Mouse (Mus musculus) stomach, postnatal 0 days (tissue): ENCODE data around the gene Fam71f1.

Experiments
- CTCF ChIP-seq: IDR thresholded peaks from 2 replicates; pipeline ENCODE4 v1.5.1; 2016; ENCODE audit warnings: antibody characterized with exemption, low read depth, mild to moderate bottlenecking, moderate library complexity
- EP300 ChIP-seq: optimal IDR thresholded peaks from 2 replicates; pipeline ENCODE3; 2016; ENCODE audit warnings: antibody characterized with exemption

DNA sequence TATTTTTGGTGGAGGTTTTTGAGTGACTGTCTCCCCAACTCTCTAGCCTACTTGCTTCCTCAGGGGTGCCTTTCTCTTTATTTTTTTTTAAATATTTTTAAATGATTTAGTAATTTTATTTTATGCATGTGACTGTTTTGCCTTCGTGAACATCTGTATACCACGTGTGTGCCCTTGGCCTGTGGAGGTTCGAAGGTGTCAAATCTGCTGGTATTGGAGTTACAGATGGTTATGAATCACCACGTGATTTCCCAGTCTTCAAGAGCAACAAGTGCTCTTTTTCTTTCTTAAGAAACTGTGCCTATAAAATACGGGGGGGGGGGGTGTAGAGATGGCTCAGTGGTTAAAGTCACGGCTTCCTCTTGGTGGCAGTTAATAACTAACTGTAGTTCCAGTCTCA is 2.6 kb downstream of the Fam71f1 start:
- no peak for TF ChIP-seq CTCF
- no peak for TF ChIP-seq EP300
